Mouse (Mus musculus) testis, adult 2 months (tissue): ENCODE measurements at regions not wholly inside any gene's neighbourhood (a gene's known extent, or its start where the extent isn't known, plus 50 kb on each side); places are given as distances from the start of the nearest gene placed in this dataset.
A peak's percentile ranks its signal among the peaks of the same experiment; 100 is the strongest.

Source experiments
- CTCF ChIP-seq: fragments of 200-500 bp; IDR thresholded peaks from 2 replicates; pipeline ENCODE4 v1.5.1; 2012; ENCODE audit warnings: low read depth, mild to moderate bottlenecking, inconsistent platforms, low read length, moderate library complexity; ENCODE audit not compliant: control insufficient read depth, insufficient read depth, insufficient replicate concordance
- POLR2A ChIP-seq: fragments of 200-500 bp; IDR thresholded peaks from 2 replicates; pipeline ENCODE4 v1.6.1; 2012; ENCODE audit warnings: low read depth, mild to moderate bottlenecking, inconsistent platforms, low read length, moderate library complexity; ENCODE audit not compliant: control insufficient read depth

DNA sequence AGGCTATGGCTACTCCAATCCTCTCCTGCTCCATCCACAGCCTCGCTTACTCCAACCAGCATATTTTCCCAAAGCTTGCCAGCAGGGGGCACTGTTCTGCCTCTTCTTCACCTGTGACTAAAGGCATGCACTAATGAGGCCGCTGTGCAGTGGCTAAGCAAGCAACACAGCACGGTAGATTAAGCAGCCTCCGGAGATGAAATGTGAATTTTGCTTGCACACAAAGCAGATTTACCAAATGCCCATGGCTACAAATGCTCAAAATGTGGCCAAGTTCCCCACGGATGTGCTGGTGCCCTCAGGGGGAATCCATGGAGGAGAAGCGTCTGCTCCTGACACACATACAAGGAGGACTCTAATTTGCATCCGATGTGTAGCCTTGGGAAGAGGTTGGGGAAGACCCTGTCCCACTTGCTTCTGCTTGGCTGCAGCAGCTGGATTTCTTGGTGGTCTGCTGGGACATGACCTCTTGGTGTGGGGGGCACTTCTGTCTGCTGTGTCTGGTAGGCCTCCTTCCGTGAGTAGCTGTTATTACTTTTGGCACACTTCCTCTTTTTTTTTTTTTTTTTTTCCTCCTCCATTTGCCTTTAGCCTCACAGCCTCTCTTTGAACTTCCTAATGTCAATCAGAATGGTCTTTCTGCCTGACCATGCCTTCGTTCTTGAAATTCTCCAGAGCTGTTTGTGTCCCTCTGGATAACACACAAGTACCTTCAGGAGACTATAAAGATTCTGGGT lies 221.1 kb upstream of the Ghitm start:
- peak; percentile 86; the same call in 1 of the 2 replicates for TF ChIP-seq CTCF
- no peak for TF ChIP-seq POLR2A
